Mouse (Mus musculus) midbrain, embryonic 12.5 days (tissue): ENCODE data around the gene Camta1. TPM values are rescaled to one million over a fixed set of nuclear protein-coding genes. Genes with fewer than 3 reads are reported as not detected.
A peak's percentile ranks its signal among the peaks of the same experiment; 100 is the strongest.

Source experiments
- ATAC-seq: fragments of 200-750 bp; cut with Nextera tagmentation; 2 replicates; pipeline ENCODE4 v1.8.0; 2017; ENCODE audit warnings: low read depth, moderate TSS enrichment, moderate library complexity; ENCODE audit not compliant: low FRiP score
- H3K27ac ChIP-seq: fragments of 300-500 bp; sonication (generic); replicated peaks from 2 replicates; pipeline ENCODE4 v1.5.1; 2016; ENCODE audit warnings: mild to moderate bottlenecking
- H3K27me3 ChIP-seq: fragments of 300-500 bp; sonication (generic); 2 replicates; pipeline ENCODE4 v1.6.1; 2016; ENCODE audit warnings: mild to moderate bottlenecking
- H3K36me3 ChIP-seq: fragments of 300-500 bp; sonication (generic); 2 replicates; pipeline ENCODE4 v1.6.1; 2016
- H3K4me1 ChIP-seq: fragments of 300-500 bp; sonication (generic); 2 replicates; pipeline ENCODE4 v1.6.1; 2016
- H3K4me2 ChIP-seq: fragments of 300-500 bp; sonication (generic); replicated peaks from 2 replicates; pipeline ENCODE4 v1.6.1; 2016; ENCODE audit warnings: mild to moderate bottlenecking, moderate library complexity
- H3K4me3 ChIP-seq: fragments of 300-500 bp; sonication (generic); 2 replicates; pipeline ENCODE4 v1.5.1; 2016; ENCODE audit warnings: mild to moderate bottlenecking
- H3K9ac ChIP-seq: fragments of 300-500 bp; sonication (generic); replicated peaks from 2 replicates; pipeline ENCODE4 v1.6.1; 2016; ENCODE audit warnings: mild to moderate bottlenecking, moderate library complexity
- H3K9me3 ChIP-seq: fragments of 300-500 bp; sonication (generic); 2 replicates; pipeline ENCODE4 v1.6.1; 2016; ENCODE audit warnings: mild to moderate bottlenecking
- WGBS: fragments of 180-500 bp; shearing (Covaris S2); methylation state at CpG from one replicate; pipeline ENCODE4 v1.1.7; 2016; 5-methylcytosine and 5-hydroxymethylcytosine counted together
- polyA plus RNA-seq: library from polyadenylated mRNA; unstranded; fragments of >200 nt; fragmentation: Nextera tagmentation; extraction: Ambion mirVana; gene quantifications from 2 replicates; pipeline ENCODE4 v1.2.1, GENCODE M21; 2016

Camta1 gene
- polyA plus RNA-seq, 1 experiment from 2014 or later = 135 TPM

DNA sequence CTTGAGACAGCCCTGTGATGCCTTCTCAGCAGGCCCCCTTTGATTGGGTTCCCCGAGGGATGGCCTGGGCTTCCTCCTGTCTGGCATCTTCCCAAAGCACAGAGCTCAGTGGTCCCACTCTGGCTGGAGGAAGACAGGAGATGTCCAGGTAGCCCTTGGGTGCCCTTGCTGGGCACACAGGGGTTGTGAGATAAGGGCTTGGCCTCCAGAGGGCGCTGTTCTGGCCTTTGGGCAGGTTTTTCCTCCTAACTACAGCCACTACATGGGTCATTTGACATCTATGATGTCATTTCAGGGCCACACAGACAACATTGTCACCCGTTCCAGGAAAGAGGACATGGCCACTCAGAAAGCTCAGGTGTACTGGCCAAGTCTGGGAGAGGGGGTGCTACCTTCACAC lies 703.4 kb downstream of the Camta1 start:
- Histone ChIP-seq H3K4me2 (no peak overlapping the region), H3K9me3 (no peaks in the 10 kb centered on the region), H3K27me3 (peaks cover 64% of the 10 kb centered on the region), H3K9ac (no peak overlapping the region), H3K27ac (no peak overlapping the region), H3K4me1 (peaks cover 16% of the 10 kb centered on the region), H3K36me3 (no peaks in the 10 kb centered on the region), H3K4me3 (no peak overlapping the region)
- 60% methylated on average over 3 of the region's 3 CpGs for WGBS
- no peak for ATAC-seq

GRCm38 (mm10) chr4:151156904-151157303 lies 704.8 kb downstream of the Camta1 start:
- peak; percentile 63; the same call in 1 of the 2 replicates for ATAC-seq
- Histone ChIP-seq H3K9ac (no peak overlapping the region), H3K4me1 (peaks cover 23% of the 10 kb centered on the region), H3K4me3 (no peak overlapping the region), H3K36me3 (no peaks in the 10 kb centered on the region), H3K9me3 (no peaks in the 10 kb centered on the region), H3K27ac (no peak overlapping the region), H3K27me3 (peaks cover 64% of the 10 kb centered on the region), H3K4me2 (no peak overlapping the region)
- 2% methylated on average over 7 of the region's 7 CpGs for WGBS

- H3K36me3 ChIP-seq = no peaks in the 10 kb centered on the region
- no peak overlapping the region for H3K4me2 ChIP-seq
- no peak overlapping the region for H3K27ac ChIP-seq
- peaks cover 58% of the 10 kb centered on the region for H3K27me3 ChIP-seq
- no peak overlapping the region for H3K9ac ChIP-seq
- H3K4me1 ChIP-seq = peaks cover 34% of the 10 kb centered on the region
- H3K4me3 ChIP-seq = no peak overlapping the region
- WGBS = 73% methylated on average over 4 of the region's 4 CpGs
- no peak for ATAC-seq
- no peaks in the 10 kb centered on the region for H3K9me3 ChIP-seq
These were observed 706.1 kb downstream of the Camta1 start for GRCm38 (mm10) chr4:151155587-151155986.

DNA sequence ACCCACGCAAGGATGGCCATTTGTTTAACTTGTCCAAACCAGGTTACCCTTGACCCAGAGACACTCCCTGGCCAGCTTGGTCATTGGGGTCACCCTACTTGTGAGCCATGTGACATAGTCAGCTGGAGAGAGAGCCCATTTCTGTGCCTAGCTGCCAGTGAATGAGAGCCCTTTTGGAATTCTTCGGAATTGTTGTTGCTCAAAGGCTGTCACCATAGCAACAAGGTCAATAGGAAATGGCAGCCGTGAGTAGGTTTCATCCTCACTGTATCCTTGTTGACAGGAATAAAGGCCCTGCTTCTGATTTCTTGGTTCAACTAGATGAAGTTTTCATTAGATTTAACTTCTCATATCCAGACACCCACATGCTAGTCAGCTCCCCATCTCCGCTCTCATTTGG lies 707.4 kb downstream of the Camta1 start:
- ATAC-seq = 0 out of 2 replicates have a peak, but pooled peaks have one; percentile 21
- H3K4me1 ChIP-seq = peaks cover 37% of the 10 kb centered on the region
- H3K4me2 ChIP-seq = no peak overlapping the region
- H3K36me3 ChIP-seq = no peaks in the 10 kb centered on the region
- H3K27ac ChIP-seq = no peak overlapping the region
- WGBS = 34% methylated on average over 4 of the region's 4 CpGs
- no peaks in the 10 kb centered on the region for H3K9me3 ChIP-seq
- peaks cover 50% of the 10 kb centered on the region for H3K27me3 ChIP-seq
- no peak overlapping the region for H3K9ac ChIP-seq
- H3K4me3 ChIP-seq = no peak overlapping the region

GRCm38 (mm10) chr4:151152010-151152409 lies 709.7 kb downstream of the Camta1 start:
- Histone ChIP-seq H3K9me3 (no peaks in the 10 kb centered on the region), H3K36me3 (no peaks in the 10 kb centered on the region), H3K4me3 (no peak overlapping the region), H3K27me3 (peaks cover 54% of the 10 kb centered on the region), H3K27ac (no peak overlapping the region), H3K4me1 (peaks cover 43% of the 10 kb centered on the region), H3K9ac (no peak overlapping the region), H3K4me2 (no peak overlapping the region)
- no peak for ATAC-seq
- 76% methylated on average over 6 of the region's 6 CpGs for WGBS

- H3K27ac ChIP-seq = no peak overlapping the region
- H3K4me2 ChIP-seq = no peak overlapping the region
- WGBS = 67% methylated on average over 11 of the region's 11 CpGs
- no peaks in the 10 kb centered on the region for H3K36me3 ChIP-seq
- H3K4me3 ChIP-seq = no peak overlapping the region
- H3K27me3 ChIP-seq = peaks cover 53% of the 10 kb centered on the region
- H3K9ac ChIP-seq = no peak overlapping the region
- no peak for ATAC-seq
- peaks cover 48% of the 10 kb centered on the region for H3K4me1 ChIP-seq
- no peaks in the 10 kb centered on the region for H3K9me3 ChIP-seq
These were observed 710.8 kb downstream of the Camta1 start for GRCm38 (mm10) chr4:151150842-151151241.

DNA sequence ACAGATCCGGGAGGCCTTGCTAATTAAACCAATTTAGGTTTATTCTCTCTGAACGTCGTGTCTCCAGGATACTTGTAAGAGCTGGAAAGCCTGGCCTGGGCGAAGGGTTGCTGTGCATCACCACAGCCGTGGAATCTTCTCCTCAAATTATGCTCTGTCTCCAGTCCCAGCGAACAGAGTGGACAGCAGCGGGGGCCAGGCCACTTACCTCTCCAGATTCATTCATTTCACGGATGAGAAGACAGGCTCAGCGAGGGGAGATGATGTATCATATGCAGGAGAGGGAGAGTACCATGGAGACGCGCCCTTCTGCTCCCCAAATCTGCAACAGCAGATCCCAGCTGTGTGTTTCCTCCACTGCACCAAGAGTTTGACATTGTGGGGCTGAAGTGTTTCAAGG lies 711.6 kb downstream of the Camta1 start:
- Histone ChIP-seq H3K36me3 (no peaks in the 10 kb centered on the region), H3K27me3 (peaks cover 49% of the 10 kb centered on the region), H3K4me1 (peaks cover 48% of the 10 kb centered on the region), H3K9me3 (no peaks in the 10 kb centered on the region), H3K4me2 (no peak overlapping the region), H3K27ac (no peak overlapping the region), H3K9ac (no peak overlapping the region), H3K4me3 (no peak overlapping the region)
- WGBS = 76% methylated on average over 11 of the region's 11 CpGs
- no peak for ATAC-seq

GRCm38 (mm10) chr4:151147541-151147940 lies 714.1 kb downstream of the Camta1 start:
- ATAC-seq = no peak
- no peak overlapping the region for H3K4me2 ChIP-seq
- WGBS = 34% methylated on average over 12 of the region's 12 CpGs
- H3K9ac ChIP-seq = no peak overlapping the region
- peaks cover 11% of the 10 kb centered on the region; the same call in 1 of the 2 replicates for H3K9me3 ChIP-seq
- H3K36me3 ChIP-seq = 0 out of 2 replicates have a peak, but pooled peaks cover 7% of the 10 kb centered on the region
- H3K27ac ChIP-seq = no peak overlapping the region
- no peak overlapping the region for H3K4me3 ChIP-seq
- H3K4me1 ChIP-seq = peaks cover 25% of the 10 kb centered on the region
- H3K27me3 ChIP-seq = peaks cover 39% of the 10 kb centered on the region

GRCm38 (mm10) chr4:151144121-151144520 lies 717.6 kb downstream of the Camta1 start:
- Histone ChIP-seq H3K4me3 (no peak overlapping the region), H3K27ac (no peak overlapping the region), H3K36me3 (0 out of 2 replicates have a peak, but pooled peaks cover 7% of the 10 kb centered on the region), H3K4me2 (no peak overlapping the region), H3K4me1 (peaks cover 34% of the 10 kb centered on the region), H3K9ac (no peak overlapping the region), H3K27me3 (peaks cover 39% of the 10 kb centered on the region), H3K9me3 (peaks cover 11% of the 10 kb centered on the region; the same call in 1 of the 2 replicates)
- no peak for ATAC-seq
- 83% methylated on average over 14 of the region's 14 CpGs for WGBS

GRCm38 (mm10) chr4:151141196-151141880 lies 720.3 kb downstream of the Camta1 start:
- peaks cover 35% of the 10 kb centered on the region for H3K27me3 ChIP-seq
- peak overlapping the region; percentile 54 for H3K4me2 ChIP-seq
- H3K27ac ChIP-seq = peak overlapping the region; percentile 94
- peak overlapping the region; percentile 12 for H3K4me3 ChIP-seq
- 0 out of 2 replicates have a peak, but pooled peaks cover 7% of the 10 kb centered on the region for H3K36me3 ChIP-seq
- H3K9ac ChIP-seq = peak overlapping the region; percentile 43
- H3K9me3 ChIP-seq = peaks cover 11% of the 10 kb centered on the region; the same call in 1 of the 2 replicates
- 7% methylated on average over 13 of the region's 13 CpGs for WGBS
- peak; percentile 64 for ATAC-seq
- H3K4me1 ChIP-seq = peaks cover 40% of the 10 kb centered on the region

- Histone ChIP-seq H3K4me2 (peak overlapping the region; percentile 54), H3K27me3 (peaks cover 40% of the 10 kb centered on the region)
- 3% methylated on average over 18 of the region's 20 CpGs for WGBS
These were observed 721.2 kb downstream of the Camta1 start for GRCm38 (mm10) chr4:151140368-151140982.

More at GRCm38 (mm10) chr4:151140368-151140982, 721.2 kb downstream of the Camta1 start:
- peaks cover 40% of the 10 kb centered on the region for H3K4me1 ChIP-seq
- peak; percentile 82 for ATAC-seq
- H3K36me3 ChIP-seq = 0 out of 2 replicates have a peak, but pooled peaks cover 7% of the 10 kb centered on the region
- H3K9me3 ChIP-seq = peaks cover 11% of the 10 kb centered on the region; the same call in 1 of the 2 replicates
- peak overlapping the region; percentile 21 for H3K4me3 ChIP-seq
- peak overlapping the region; percentile 43 for H3K9ac ChIP-seq
- peak overlapping the region; percentile 94 for H3K27ac ChIP-seq
